Mouse (Mus musculus): ENCODE results near the gene Fto.

The Fto gene

GRCm38 (mm10) chr8:91448667-91449329 lies 135.5 kb downstream of the Fto start:
- DNase-seq (ENCODE audit: low spot score in 2 of 2), result no peak

GRCm38 (mm10) chr8:91454926-91455325 lies 141.6 kb downstream of the Fto start:
- DNase-seq (ENCODE audit: low spot score in 2 of 2), result no peak

DNA sequence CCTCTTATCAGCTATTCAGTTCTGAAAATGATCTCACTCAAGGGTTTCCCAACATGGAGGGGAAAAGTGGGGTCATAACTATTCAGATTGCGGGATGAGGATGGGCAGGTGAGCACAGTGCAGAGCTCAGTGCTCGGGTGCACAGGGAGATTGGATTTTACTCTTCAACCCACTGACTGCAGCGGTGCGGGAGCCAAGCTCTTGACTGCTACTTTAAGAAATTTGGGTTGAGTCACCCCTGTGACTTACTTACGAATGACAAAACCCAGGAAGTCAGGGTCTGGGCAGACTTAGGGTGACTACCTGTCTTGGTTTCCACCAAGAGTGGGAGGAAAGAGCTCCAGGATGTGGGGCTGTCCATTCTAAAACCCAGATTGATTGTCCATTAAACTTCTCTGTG lies 142.3 kb downstream of the Fto start:
- no peak for DNase-seq (ENCODE audit: low spot score in 2 of 2)

GRCm38 (mm10) chr8:91458016-91458415 lies 144.7 kb downstream of the Fto start:
- DNase-seq (ENCODE audit: low spot score in 2 of 2), result no peak

DNA sequence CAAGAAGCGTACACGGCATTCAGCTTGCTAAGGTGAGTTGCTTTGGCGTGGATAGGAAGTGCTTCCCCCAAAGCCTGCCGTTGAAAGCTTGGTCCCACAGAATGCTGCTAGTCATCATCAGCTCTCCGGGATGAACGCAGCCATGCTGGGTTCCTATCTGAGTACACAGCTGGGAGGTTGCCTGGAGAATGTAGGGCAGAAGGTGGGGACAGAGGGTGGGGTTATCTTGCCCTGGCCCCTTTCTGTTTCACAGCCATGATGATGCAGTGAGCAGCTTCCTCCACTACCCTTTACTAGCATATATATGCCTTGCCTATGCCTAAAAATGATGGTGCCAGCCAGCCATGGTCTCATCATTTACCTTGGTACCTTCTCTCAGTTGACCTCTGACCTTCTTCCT lies 147.6 kb downstream of the Fto start:
- no peak for DNase-seq (ENCODE audit: low spot score in 2 of 2)

- no peak for DNase-seq (ENCODE audit: low spot score in 2 of 2)
Measured at GRCm38 (mm10) chr8:91463757-91464156, 150.4 kb downstream of the Fto start.

DNA sequence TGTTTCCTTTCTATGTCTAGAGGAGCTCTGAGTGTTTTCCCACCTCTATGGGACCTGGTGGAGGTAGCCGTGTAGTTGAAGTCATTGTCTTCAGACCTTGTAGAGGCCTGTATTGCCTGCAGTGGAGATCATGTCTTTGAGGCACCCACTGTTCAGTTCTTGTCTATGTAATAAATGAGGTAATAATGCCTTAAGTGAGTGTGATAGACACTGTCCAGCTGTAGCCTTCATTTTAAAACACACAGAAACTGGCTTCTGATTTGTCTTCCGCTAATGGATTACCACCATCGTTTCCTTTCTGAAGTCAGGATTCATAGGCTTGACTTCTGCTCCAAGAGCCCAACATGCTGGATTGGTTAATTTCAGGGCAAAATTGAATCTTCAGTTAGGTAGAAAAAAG lies 154.1 kb downstream of the Fto start:
- DNase-seq (ENCODE audit: low spot score in 2 of 2), result no peak

DNA sequence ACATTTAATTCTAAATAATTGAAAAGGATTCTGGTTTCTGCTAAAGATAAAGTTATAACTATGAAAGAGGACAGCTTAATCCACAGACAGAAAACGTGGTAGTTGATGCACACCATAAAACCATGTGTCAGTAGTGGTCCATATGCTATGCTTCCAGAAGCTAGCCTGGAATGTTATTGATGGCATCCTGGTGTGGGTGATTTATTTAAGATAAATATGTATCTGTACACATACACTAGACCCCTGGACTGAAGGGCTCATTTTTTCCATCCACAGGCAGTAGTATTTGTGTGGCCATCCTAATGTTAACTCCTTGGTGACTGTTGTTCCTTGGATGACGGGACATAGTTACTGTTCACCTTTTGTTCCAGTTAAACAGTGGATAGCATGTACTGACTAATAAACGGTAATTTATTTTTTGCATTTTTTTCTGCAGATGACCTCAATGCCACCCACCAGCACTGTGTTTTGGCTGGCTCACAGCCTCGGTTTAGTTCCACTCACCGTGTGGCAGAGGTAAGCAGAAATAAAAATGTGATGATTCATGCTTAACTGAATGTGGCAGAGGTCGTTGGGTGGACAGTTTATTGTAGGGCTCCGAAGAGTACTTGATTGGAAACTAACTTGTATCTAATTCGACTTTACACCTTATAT lies 154.7 kb downstream of the Fto start:
- no peak for DNase-seq (ENCODE audit: low spot score in 2 of 2)

DNA sequence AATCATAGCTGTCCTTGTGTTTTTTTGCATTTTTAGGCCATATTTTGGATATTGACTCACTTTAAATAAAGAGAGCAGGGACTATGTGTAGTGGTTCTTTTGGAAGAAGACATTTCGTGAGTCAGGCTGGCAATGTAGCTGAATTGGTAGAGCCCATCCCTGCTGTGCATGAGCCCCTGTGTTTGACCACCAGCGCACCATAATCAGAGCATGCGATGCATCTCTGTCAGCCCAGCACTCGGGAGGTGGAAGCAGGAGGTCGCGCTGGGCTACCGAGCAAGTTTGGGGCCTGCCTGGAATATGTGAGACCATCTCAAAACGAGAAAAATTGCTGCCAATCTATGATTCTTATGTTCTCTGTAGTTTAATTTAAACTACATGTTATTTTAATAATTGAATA lies 156.1 kb downstream of the Fto start:
- no peak for DNase-seq (ENCODE audit: low spot score in 2 of 2)

GRCm38 (mm10) chr8:91474731-91475279 lies 161.5 kb downstream of the Fto start:
- DNase-seq (ENCODE audit: low spot score in 2 of 2), result no peak

GRCm38 (mm10) chr8:91476988-91477387 lies 163.7 kb downstream of the Fto start:
- no peak for DNase-seq (ENCODE audit: low spot score in 2 of 2)

DNA sequence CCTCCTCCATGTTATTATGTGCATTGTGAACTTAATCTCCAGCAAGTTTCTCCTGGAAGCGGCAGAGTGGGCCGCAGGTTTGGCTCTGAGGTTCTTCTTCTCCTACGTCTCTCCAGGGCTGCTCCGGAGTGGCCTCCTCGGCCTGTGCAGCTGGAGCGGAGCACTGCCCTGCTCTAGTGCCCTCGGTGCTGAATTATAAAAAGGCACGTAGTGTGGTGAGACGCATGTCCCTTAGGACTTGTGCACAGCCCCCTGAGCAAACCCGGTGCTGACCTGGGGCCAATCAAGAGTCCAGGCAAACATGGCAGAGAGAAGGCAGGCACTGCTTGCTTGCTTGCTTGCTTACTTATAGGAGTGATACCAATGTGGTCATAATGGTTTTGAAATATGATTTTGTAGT lies 164.1 kb downstream of the Fto start:
- no peak for DNase-seq (ENCODE audit: low spot score in 2 of 2)

GRCm38 (mm10) chr8:91482511-91482910 lies 169.2 kb downstream of the Fto start:
- no peak for DNase-seq (ENCODE audit: low spot score in 2 of 2)

GRCm38 (mm10) chr8:91486394-91486793 lies 173.1 kb downstream of the Fto start:
- DNase-seq (ENCODE audit: low spot score in 2 of 2), result no peak

DNA sequence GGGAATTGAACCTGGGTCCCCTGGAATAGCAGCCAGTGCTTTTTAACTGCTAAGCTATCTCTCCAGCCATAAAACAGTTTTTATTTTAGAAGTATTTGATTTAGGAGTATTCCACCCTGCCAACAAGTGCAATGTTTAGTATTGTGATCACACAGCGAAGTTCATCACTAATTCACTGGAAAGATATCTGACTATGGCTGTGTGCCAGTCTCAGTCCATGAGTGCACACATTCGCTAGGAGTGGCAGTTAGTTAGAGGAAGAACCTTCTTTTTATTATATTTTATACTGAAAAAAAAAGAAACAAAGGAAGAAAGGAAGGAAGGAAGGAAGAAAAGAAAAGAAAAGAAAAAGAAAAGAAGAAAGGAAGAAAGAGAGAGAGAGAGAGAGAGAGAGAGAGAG lies 174.1 kb downstream of the Fto start:
- DNase-seq (ENCODE audit: low spot score in 2 of 2), result no peak

GRCm38 (mm10) chr8:91488086-91488783 lies 174.9 kb downstream of the Fto start:
- DNase-seq (ENCODE audit: low spot score in 2 of 2), result peak; percentile 41 to 77

DNA sequence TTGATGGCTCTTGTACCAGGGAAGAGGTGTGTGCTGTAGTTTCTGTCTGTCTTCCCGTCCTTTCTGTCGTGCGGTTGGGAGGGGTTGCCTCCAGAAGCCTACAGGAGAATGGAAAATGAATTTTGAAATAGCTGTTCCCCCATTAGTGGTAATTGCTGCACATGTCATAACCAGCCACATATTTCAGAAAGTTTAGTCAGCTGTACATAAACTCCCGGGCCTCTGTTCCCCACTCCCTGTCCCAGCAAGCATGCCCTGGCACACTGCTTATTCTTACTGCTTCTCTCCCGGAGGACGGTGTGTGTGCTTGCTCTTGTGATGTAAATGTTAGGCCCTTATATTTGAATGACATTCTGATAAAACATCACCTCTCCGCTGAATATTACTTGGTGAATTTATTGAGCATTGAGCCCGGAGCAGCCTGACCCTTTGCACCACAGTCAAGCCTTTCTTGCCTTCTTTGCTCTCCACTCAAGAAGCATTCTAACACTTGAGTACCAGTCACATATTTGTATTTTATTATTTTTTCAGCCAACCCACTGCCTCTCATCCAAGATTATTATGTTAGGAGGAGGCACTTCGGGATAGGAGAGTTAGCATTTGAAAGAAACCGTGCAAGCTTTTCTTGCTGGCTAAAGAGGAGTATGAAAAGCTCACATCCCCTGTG lies 175.6 kb downstream of the Fto start:
- no peak for DNase-seq (ENCODE audit: low spot score in 2 of 2)

GRCm38 (mm10) chr8:91490065-91490464 lies 176.7 kb downstream of the Fto start:
- DNase-seq (ENCODE audit: low spot score in 2 of 2), result no peak

- no peak for DNase-seq (ENCODE audit: low spot score in 2 of 2)
Measured at GRCm38 (mm10) chr8:91493373-91493772, 180.0 kb downstream of the Fto start.

DNA sequence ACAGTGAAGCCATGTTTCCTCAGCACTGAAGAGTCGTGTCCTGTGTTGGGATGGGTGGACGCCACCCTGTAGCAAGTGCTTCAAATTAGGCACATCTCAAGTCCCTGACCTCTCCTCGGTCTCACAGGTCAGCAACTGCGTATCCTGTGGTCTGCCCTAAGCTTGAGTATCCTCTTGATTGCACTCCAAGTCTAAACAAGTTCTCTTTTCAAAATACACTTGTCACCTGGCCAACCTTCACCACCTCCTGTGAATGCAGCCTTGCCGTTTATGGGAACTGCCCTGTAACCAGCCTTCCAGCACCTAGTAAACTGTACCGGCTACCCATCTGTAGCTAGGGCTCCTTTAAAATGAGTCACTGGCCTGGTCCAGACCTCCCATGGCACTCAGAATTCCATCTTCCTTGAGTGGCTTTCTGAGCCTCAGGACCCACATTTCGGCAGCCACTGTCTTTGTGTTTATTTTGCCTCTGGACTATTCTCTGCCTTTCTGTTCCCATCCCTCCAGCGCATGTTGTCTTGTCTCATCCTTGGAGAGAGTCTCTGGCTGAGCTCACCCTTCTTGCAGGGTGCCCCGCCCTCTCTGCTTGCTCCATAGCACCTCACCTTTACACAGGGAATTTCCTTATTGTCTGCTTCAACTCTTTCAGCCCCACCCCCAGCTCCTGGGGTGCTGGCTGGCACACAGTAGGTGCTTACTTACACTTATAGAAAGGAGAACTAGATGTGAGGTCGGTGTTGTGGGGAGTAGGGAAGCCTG lies 181.4 kb downstream of the Fto start:
- DNase-seq (ENCODE audit: low spot score in 2 of 2), result no peak

DNA sequence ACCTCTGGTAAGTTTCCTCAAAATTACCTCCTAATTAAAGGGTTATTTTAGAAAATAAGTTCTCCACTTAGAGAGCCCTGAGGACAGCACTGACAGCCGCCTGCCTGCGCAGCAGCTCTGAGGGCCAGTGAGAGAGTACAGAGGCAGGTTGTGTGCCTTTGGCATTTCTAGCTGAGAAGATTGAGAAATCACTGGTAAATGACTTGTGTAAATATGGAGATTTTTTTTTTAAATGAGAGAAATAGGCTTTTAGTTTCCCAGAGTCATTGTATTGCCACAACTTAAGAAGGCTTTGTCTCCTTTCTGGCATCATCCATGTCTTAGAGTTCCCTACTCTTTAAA lies 181.9 kb downstream of the Fto start:
- DNase-seq (ENCODE audit: low spot score in 2 of 2), result no peak

- DNase-seq (ENCODE audit: low spot score in 2 of 2), result no peak
Measured at GRCm38 (mm10) chr8:91496000-91496399, 182.7 kb downstream of the Fto start.
